Mouse (Mus musculus) T-helper 1 cell (primary cell): ENCODE measurements around the gene Creb1.
"Not testable (repeated sequence)": the region's sequence is repeated elsewhere in the genome, so short reads cannot be mapped to it uniquely, and the experiment has no call there.

Source experiments
- in situ Hi-C: fragments of 300-600 bp; cut with MboI, MseI; formaldehyde crosslinking; loops from one replicate; pipeline ENCODE4 v1.15.1; 2025; ENCODE audit warnings: high pct_unique_total_duplicates

Gene Creb1

GRCm38 (mm10) chr1:64616881-64617714 lies 84.7 kb downstream of the Creb1 start, which contains the start of gene Mettl21a:
TSS of gene Mettl21a (minus strand) at chr1:64617242.
- in situ Hi-C loops = loop anchor here (10.0 kb wide), 1 partner anchor 502 kb away; no protein-coding TSS in a partner anchor

- in situ Hi-C loops = loop anchor here (10.0 kb wide), 1 partner anchor 503 kb away; no protein-coding TSS in a partner anchor
Measured at GRCm38 (mm10) chr1:64617715-64617984, 85.2 kb downstream of the Creb1 start.

- in situ Hi-C loops = loop anchor here (10.0 kb wide), 1 partner anchor 503 kb away; no protein-coding TSS in a partner anchor
Measured at GRCm38 (mm10) chr1:64618226-64618625, 85.8 kb downstream of the Creb1 start.

GRCm38 (mm10) chr1:64621116-64621515 lies 88.7 kb downstream of the Creb1 start:
- in situ Hi-C loops = loop anchor here (5.0 kb wide), 1 partner anchor 86 kb away; no protein-coding TSS in a partner anchor

GRCm38 (mm10) chr1:64623558-64624435 lies 91.4 kb downstream of the Creb1 start:
- in situ Hi-C loops = loop anchor here (5.0 kb wide), 1 partner anchor 84 kb away; no protein-coding TSS in a partner anchor

- in situ Hi-C loops = no loop called here
Measured at GRCm38 (mm10) chr1:64625214-64625613, 92.8 kb downstream of the Creb1 start.

- in situ Hi-C loops = no loop called here
Measured at GRCm38 (mm10) chr1:64631526-64631925, 99.1 kb downstream of the Creb1 start.

GRCm38 (mm10) chr1:64633237-64633636 lies 100.8 kb downstream of the Creb1 start:
- in situ Hi-C loops = no loop called here

- in situ Hi-C loops = no loop called here
Measured at GRCm38 (mm10) chr1:64635624-64636023, 103.2 kb downstream of the Creb1 start.

- in situ Hi-C loops = no loop called here
Measured at GRCm38 (mm10) chr1:64639279-64639678, 106.8 kb downstream of the Creb1 start.

- in situ Hi-C loops = no loop called here
Measured at GRCm38 (mm10) chr1:64641069-64641468, 108.6 kb downstream of the Creb1 start.

- in situ Hi-C loops = not testable (repeated sequence)
Measured at GRCm38 (mm10) chr1:64642541-64642940, 110.1 kb downstream of the Creb1 start.

GRCm38 (mm10) chr1:64644513-64644912 lies 112.1 kb downstream of the Creb1 start:
- in situ Hi-C loops = no loop called here

- in situ Hi-C loops = loop anchor here (25.0 kb wide), 1 partner anchor 1563 kb away; no protein-coding TSS in a partner anchor
Measured at GRCm38 (mm10) chr1:64649362-64650124, 117.1 kb downstream of the Creb1 start.

- in situ Hi-C loops = loop anchor here (25.0 kb wide), 1 partner anchor 1559 kb away; no protein-coding TSS in a partner anchor
Measured at GRCm38 (mm10) chr1:64653701-64654100, 121.3 kb downstream of the Creb1 start.
